Mouse (Mus musculus): ENCODE measurements at regions not wholly inside any gene's neighbourhood (a gene's known extent, or its start where the extent isn't known, plus 50 kb on each side); places are given as distances from the start of the nearest gene placed in this dataset.

GRCm38 (mm10) chr15:36910272-36910671, 97.3 kb downstream of the Zfp706 start:
- ATAC-seq (ENCODE audit: low FRiP score) = no peak
- H3K9ac ChIP-seq (ENCODE audit: low read length) = no peak overlapping the region
- WGBS = 84% methylated on average over 2 of the region's 2 CpGs
- no peaks in the 10 kb centered on the region for H3K9me3 ChIP-seq (ENCODE audit: control insufficient read depth, low read length)
- H3K36me3 ChIP-seq (ENCODE audit: control insufficient read depth, insufficient read depth, low read length) = no peaks in the 10 kb centered on the region
- DNase-seq (ENCODE audit: low spot score, missing footprints) = no peak
- H3K27ac ChIP-seq (ENCODE audit: low read depth, low read length) = no peak overlapping the region
- H3K4me2 ChIP-seq = no peak overlapping the region
- H3K27me3 ChIP-seq (ENCODE audit: control insufficient read depth, insufficient read depth, low read length) = no peaks in the 10 kb centered on the region
- no peak overlapping the region for H3K4me3 ChIP-seq (ENCODE audit: low read depth, low read length)
- no peaks in the 10 kb centered on the region for H3K4me1 ChIP-seq (ENCODE audit: control insufficient read depth, insufficient read depth, low read length)

- WGBS = 93% methylated on average over 3 of the region's 3 CpGs
- Histone ChIP-seq H3K36me3 (ENCODE audit: control insufficient read depth, insufficient read depth, low read length) (no peaks in the 10 kb centered on the region), H3K4me1 (ENCODE audit: control insufficient read depth, insufficient read depth, low read length) (no peaks in the 10 kb centered on the region), H3K9ac (ENCODE audit: low read length) (no peak overlapping the region), H3K9me3 (ENCODE audit: control insufficient read depth, low read length) (no peaks in the 10 kb centered on the region), H3K27me3 (ENCODE audit: control insufficient read depth, insufficient read depth, low read length) (no peaks in the 10 kb centered on the region), H3K4me3 (ENCODE audit: low read depth, low read length) (no peak overlapping the region), H3K27ac (ENCODE audit: low read depth, low read length) (no peak overlapping the region), H3K4me2 (no peak overlapping the region)
- DNase-seq (ENCODE audit: low spot score, missing footprints) = no peak
- no peak for ATAC-seq (ENCODE audit: low FRiP score)
These were observed 98.1 kb downstream of the Zfp706 start for GRCm38 (mm10) chr15:36909494-36909893.

- Histone ChIP-seq H3K4me2 (no peak overlapping the region), H3K36me3 (ENCODE audit: control insufficient read depth, insufficient read depth, low read length) (no peaks in the 10 kb centered on the region), H3K9ac (ENCODE audit: low read length) (no peak overlapping the region), H3K27me3 (ENCODE audit: control insufficient read depth, insufficient read depth, low read length) (no peaks in the 10 kb centered on the region), H3K27ac (ENCODE audit: low read depth, low read length) (no peak overlapping the region), H3K4me1 (ENCODE audit: control insufficient read depth, insufficient read depth, low read length) (peaks cover 4% of the 10 kb centered on the region), H3K4me3 (ENCODE audit: low read depth, low read length) (no peak overlapping the region), H3K9me3 (ENCODE audit: control insufficient read depth, low read length) (no peaks in the 10 kb centered on the region)
- no peak for ATAC-seq (ENCODE audit: low FRiP score)
- WGBS = 93% methylated on average over 5 of the region's 5 CpGs
- no peak for DNase-seq (ENCODE audit: low spot score, missing footprints)
These were observed 100.8 kb downstream of the Zfp706 start for GRCm38 (mm10) chr15:36906789-36907188.

GRCm38 (mm10) chr15:36906052-36906451, 101.5 kb downstream of the Zfp706 start:
- 83% methylated on average over 3 of the region's 3 CpGs for WGBS
- Histone ChIP-seq H3K4me3 (ENCODE audit: low read depth, low read length) (no peak overlapping the region), H3K9me3 (ENCODE audit: control insufficient read depth, low read length) (no peaks in the 10 kb centered on the region), H3K36me3 (ENCODE audit: control insufficient read depth, insufficient read depth, low read length) (no peaks in the 10 kb centered on the region), H3K4me2 (no peak overlapping the region), H3K4me1 (ENCODE audit: control insufficient read depth, insufficient read depth, low read length) (peaks cover 11% of the 10 kb centered on the region), H3K27ac (ENCODE audit: low read depth, low read length) (no peak overlapping the region), H3K27me3 (ENCODE audit: control insufficient read depth, insufficient read depth, low read length) (no peaks in the 10 kb centered on the region), H3K9ac (ENCODE audit: low read length) (no peak overlapping the region)
- ATAC-seq (ENCODE audit: low FRiP score) = no peak
- DNase-seq (ENCODE audit: low spot score, missing footprints) = no peak

GRCm38 (mm10) chr15:36903922-36904321, 103.7 kb downstream of the Zfp706 start:
- ATAC-seq (ENCODE audit: low FRiP score) (no peak), DNase-seq (ENCODE audit: low spot score, missing footprints) (no peak)
- WGBS = 81% methylated on average over 5 of the region's 5 CpGs
- Histone ChIP-seq H3K4me1 (ENCODE audit: control insufficient read depth, insufficient read depth, low read length) (peaks cover 12% of the 10 kb centered on the region), H3K36me3 (ENCODE audit: control insufficient read depth, insufficient read depth, low read length) (no peaks in the 10 kb centered on the region), H3K4me2 (no peak overlapping the region), H3K9ac (ENCODE audit: low read length) (no peak overlapping the region), H3K9me3 (ENCODE audit: control insufficient read depth, low read length) (no peaks in the 10 kb centered on the region), H3K4me3 (ENCODE audit: low read depth, low read length) (no peak overlapping the region), H3K27me3 (ENCODE audit: control insufficient read depth, insufficient read depth, low read length) (no peaks in the 10 kb centered on the region), H3K27ac (ENCODE audit: low read depth, low read length) (no peak overlapping the region)

- H3K9me3 ChIP-seq (ENCODE audit: control insufficient read depth, low read length) = no peaks in the 10 kb centered on the region
- H3K4me3 ChIP-seq (ENCODE audit: low read depth, low read length) = no peak overlapping the region
- ATAC-seq (ENCODE audit: low FRiP score) (no peak), DNase-seq (ENCODE audit: low spot score, missing footprints) (no peak)
- 53% methylated on average over 4 of the region's 4 CpGs for WGBS
- H3K4me1 ChIP-seq (ENCODE audit: control insufficient read depth, insufficient read depth, low read length) = peaks cover 12% of the 10 kb centered on the region
- no peaks in the 10 kb centered on the region for H3K36me3 ChIP-seq (ENCODE audit: control insufficient read depth, insufficient read depth, low read length)
- no peak overlapping the region for H3K4me2 ChIP-seq
- H3K27me3 ChIP-seq (ENCODE audit: control insufficient read depth, insufficient read depth, low read length) = no peaks in the 10 kb centered on the region
- H3K9ac ChIP-seq (ENCODE audit: low read length) = no peak overlapping the region
- H3K27ac ChIP-seq (ENCODE audit: low read depth, low read length) = no peak overlapping the region
These were observed 104.3 kb downstream of the Zfp706 start for GRCm38 (mm10) chr15:36903309-36903708.

- WGBS = 4% methylated on average over 7 of the region's 7 CpGs
- ATAC-seq (ENCODE audit: low FRiP score) = peak; percentile 92
- no peak overlapping the region for H3K27ac ChIP-seq (ENCODE audit: low read depth, low read length)
These were observed 105.7 kb downstream of the Zfp706 start for GRCm38 (mm10) chr15:36901830-36902285.

GRCm38 (mm10) chr15:36901350-36901749, 106.2 kb downstream of the Zfp706 start:
- ATAC-seq (ENCODE audit: low FRiP score) (peak; percentile 28; the same call in 1 of the 2 replicates), DNase-seq (ENCODE audit: low spot score, missing footprints) (peak; percentile 88)
- peak overlapping the region; percentile 5; the same call in 1 of the 2 replicates for H3K4me2 ChIP-seq
- H3K36me3 ChIP-seq (ENCODE audit: control insufficient read depth, insufficient read depth, low read length) = no peaks in the 10 kb centered on the region
- no peak overlapping the region for H3K27ac ChIP-seq (ENCODE audit: low read depth, low read length)
- WGBS = 66% methylated on average over 5 of the region's 5 CpGs
- H3K4me3 ChIP-seq (ENCODE audit: low read depth, low read length) = no peak overlapping the region
- H3K27me3 ChIP-seq (ENCODE audit: control insufficient read depth, insufficient read depth, low read length) = no peaks in the 10 kb centered on the region
- H3K9ac ChIP-seq (ENCODE audit: low read length) = no peak overlapping the region
- H3K4me1 ChIP-seq (ENCODE audit: control insufficient read depth, insufficient read depth, low read length) = peaks cover 12% of the 10 kb centered on the region
- H3K9me3 ChIP-seq (ENCODE audit: control insufficient read depth, low read length) = no peaks in the 10 kb centered on the region

More at GRCm38 (mm10) chr15:36901830-36902285, 105.7 kb downstream of the Zfp706 start:
- H3K4me2 ChIP-seq = peak overlapping the region; percentile 5; the same call in 1 of the 2 replicates
- no peaks in the 10 kb centered on the region for H3K36me3 ChIP-seq (ENCODE audit: control insufficient read depth, insufficient read depth, low read length)
- peak; percentile 88 for DNase-seq (ENCODE audit: low spot score, missing footprints)
- no peak overlapping the region for H3K9ac ChIP-seq (ENCODE audit: low read length)
- H3K27me3 ChIP-seq (ENCODE audit: control insufficient read depth, insufficient read depth, low read length) = no peaks in the 10 kb centered on the region
- no peaks in the 10 kb centered on the region for H3K9me3 ChIP-seq (ENCODE audit: control insufficient read depth, low read length)
- no peak overlapping the region for H3K4me3 ChIP-seq (ENCODE audit: low read depth, low read length)
- peaks cover 12% of the 10 kb centered on the region for H3K4me1 ChIP-seq (ENCODE audit: control insufficient read depth, insufficient read depth, low read length)

- no peak overlapping the region for H3K27ac ChIP-seq (ENCODE audit: low read depth, low read length)
These were observed 106.6 kb downstream of the Zfp706 start for GRCm38 (mm10) chr15:36900940-36901339.

More at GRCm38 (mm10) chr15:36900940-36901339, 106.6 kb downstream of the Zfp706 start:
- Histone ChIP-seq H3K27me3 (ENCODE audit: control insufficient read depth, insufficient read depth, low read length) (no peaks in the 10 kb centered on the region), H3K9ac (ENCODE audit: low read length) (no peak overlapping the region), H3K4me1 (ENCODE audit: control insufficient read depth, insufficient read depth, low read length) (peaks cover 12% of the 10 kb centered on the region), H3K4me2 (no peak overlapping the region), H3K9me3 (ENCODE audit: control insufficient read depth, low read length) (no peaks in the 10 kb centered on the region), H3K36me3 (ENCODE audit: control insufficient read depth, insufficient read depth, low read length) (no peaks in the 10 kb centered on the region), H3K4me3 (ENCODE audit: low read depth, low read length) (no peak overlapping the region)
- 71% methylated on average over 2 of the region's 2 CpGs for whole genome bisulfite sequencing
- no peak for ATAC-seq (ENCODE audit: low FRiP score)
- DNase-seq (ENCODE audit: low spot score, missing footprints) = no peak

All from midbrain, embryonic 11.5 days (tissue).